Mouse (Mus musculus) testis, adult 2 months (tissue): Measurements from ENCODE around the gene Grap.

Source experiments
- CTCF ChIP-seq: fragments of 200-500 bp; IDR thresholded peaks from 2 replicates; pipeline ENCODE4 v1.5.1; 2012; ENCODE audit warnings: low read depth, mild to moderate bottlenecking, inconsistent platforms, low read length, moderate library complexity; ENCODE audit not compliant: control insufficient read depth, insufficient read depth, insufficient replicate concordance
- POLR2A ChIP-seq: fragments of 200-500 bp; IDR thresholded peaks from 2 replicates; pipeline ENCODE4 v1.6.1; 2012; ENCODE audit warnings: low read depth, mild to moderate bottlenecking, inconsistent platforms, low read length, moderate library complexity; ENCODE audit not compliant: control insufficient read depth

GRCm38 (mm10) chr11:61646499-61647039 is 6.5 kb upstream of the Grap start:
- TF ChIP-seq CTCF (no peak), POLR2A (no peak)
